Mouse (Mus musculus): ENCODE results near the gene Zeb2. TPM values are rescaled to one million over a fixed set of nuclear protein-coding genes. Genes with fewer than 3 reads are reported as not detected.

Gene Zeb2
- polyA plus RNA-seq, 1 experiment = 59.0 TPM

DNA sequence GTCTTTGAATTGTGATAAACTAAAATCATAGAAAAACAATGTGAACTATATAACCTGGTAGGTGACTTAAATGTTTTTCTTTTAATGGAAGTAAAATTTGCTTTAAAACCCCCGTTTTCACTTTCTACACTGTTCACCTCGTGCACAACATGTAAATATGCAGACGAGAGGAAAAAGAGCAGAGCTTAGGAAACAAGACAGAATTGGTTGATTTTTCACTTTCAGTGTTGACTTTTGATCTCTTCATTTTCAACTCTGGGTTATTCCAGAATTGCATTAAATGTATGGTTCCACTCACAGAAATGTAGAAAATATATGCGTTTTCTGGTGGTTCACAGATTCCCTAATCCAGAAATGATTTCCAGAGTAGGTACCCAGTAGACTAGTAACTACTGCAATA lies 57.6 kb downstream of the Zeb2 start:
- WGBS = 75% methylated on average over 4 of the region's 4 CpGs
- no peak for TF ChIP-seq POLR2A (IDR thresholded peaks at IDR 0.05; ENCODE audit: borderline replicate concordance, extremely low read depth, low read depth, low read length)
- TF ChIP-seq CTCF (IDR thresholded peaks at IDR 0.05; ENCODE audit: insufficient read depth, low read length) = no peak
- DNase-seq = no peak
- Histone ChIP-seq H3K4me3 (replicated peaks; ENCODE audit: extremely low read depth, low read depth, low read length) (no peak overlapping the region), H3K4me1 (ENCODE audit: control insufficient read depth, insufficient read depth, low read length) (peaks cover 4% of the 10 kb centered on the region)

DNA sequence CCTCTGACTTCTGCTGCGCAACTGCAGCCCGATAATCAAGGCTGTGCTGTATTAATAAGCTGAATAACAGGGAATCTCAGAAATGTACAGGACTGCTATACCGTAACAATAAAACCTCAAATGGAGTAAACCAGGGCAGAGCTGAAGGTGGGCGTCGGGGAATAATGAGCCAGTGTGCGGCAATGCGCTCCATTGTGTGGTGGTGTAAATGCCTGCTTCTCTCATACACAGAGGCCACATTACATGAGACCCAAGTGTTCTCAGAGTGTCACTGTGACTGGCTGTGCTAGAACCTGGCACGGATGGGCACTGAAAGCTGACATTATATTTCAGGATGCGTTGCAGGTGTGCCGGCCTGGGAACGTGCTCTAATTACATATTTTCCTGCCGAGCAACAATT lies 58.2 kb downstream of the Zeb2 start:
- no peak for DNase-seq
- WGBS = 84% methylated on average over 12 of the region's 12 CpGs
- no peak overlapping the region for H3K4me3 ChIP-seq (replicated peaks; ENCODE audit: extremely low read depth, low read depth, low read length)
- H3K4me1 ChIP-seq (ENCODE audit: control insufficient read depth, insufficient read depth, low read length) = peaks cover 4% of the 10 kb centered on the region; the same call in 1 of the 2 replicates
- TF ChIP-seq CTCF (IDR thresholded peaks at IDR 0.05; ENCODE audit: insufficient read depth, low read length) (no peak), POLR2A (IDR thresholded peaks at IDR 0.05; ENCODE audit: borderline replicate concordance, extremely low read depth, low read depth, low read length) (no peak)

DNA sequence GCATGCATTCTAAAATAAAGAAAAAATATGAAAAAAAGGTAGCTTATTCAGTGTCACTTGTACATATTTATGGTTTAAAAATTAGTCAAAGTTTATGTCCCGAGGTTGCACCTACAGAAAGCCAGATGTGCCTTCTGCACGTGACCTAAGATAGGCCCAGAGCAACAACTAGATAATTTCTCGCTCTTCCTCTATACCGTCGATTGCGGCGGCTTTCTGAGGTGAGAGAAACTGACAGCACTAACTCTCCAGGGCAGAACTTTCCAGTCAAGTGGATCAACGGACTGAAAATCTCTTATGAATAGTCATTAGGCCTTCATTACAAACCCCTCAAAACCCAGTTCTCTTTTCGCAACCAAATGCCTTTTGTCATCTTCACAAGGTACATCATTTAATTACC lies 59.0 kb downstream of the Zeb2 start:
- H3K4me1 ChIP-seq (ENCODE audit: control insufficient read depth, insufficient read depth, low read length) = peaks cover 4% of the 10 kb centered on the region

DNA sequence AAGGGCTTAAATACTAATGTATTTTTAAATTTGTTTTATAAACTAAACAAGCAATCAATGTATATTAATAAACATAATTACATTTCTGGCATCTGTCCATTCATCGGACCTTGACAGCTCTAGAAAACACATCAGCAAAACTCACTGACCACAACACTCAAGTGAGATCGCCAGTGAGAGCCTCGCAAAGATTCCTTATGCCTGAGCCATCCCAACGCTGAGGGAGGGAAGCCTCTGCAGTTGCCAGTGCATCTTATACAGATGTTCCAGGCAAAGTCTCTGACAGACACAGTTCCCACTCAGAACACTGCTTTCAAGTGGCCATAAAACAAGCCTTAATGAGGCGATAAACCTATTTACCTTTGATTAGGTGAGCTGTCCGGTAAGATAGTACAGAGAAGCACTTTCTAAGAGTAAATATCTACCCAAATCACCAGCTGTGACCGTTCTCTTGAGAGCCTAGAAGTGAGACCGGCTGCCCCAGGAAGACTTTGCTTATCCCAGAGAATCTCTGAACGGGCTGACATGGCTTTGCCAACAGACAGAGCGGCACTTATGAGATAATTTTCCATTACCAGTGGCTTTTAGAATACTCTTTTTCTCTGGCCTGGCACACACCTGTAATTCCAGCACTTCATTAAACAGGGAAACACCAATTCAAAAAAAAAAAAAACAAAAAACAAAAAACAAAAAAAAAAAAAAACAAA lies 60.2 kb downstream of the Zeb2 start:
- WGBS = 55% methylated on average over 10 of the region's 10 CpGs
- H3K4me1 ChIP-seq (ENCODE audit: control insufficient read depth, insufficient read depth, low read length) = peaks cover 12% of the 10 kb centered on the region
- no peak for DNase-seq
- no peak for TF ChIP-seq CTCF (IDR thresholded peaks at IDR 0.05; ENCODE audit: insufficient read depth, low read length)
- no peak for TF ChIP-seq POLR2A (IDR thresholded peaks at IDR 0.05; ENCODE audit: borderline replicate concordance, extremely low read depth, low read depth, low read length)
- H3K4me3 ChIP-seq (replicated peaks; ENCODE audit: extremely low read depth, low read depth, low read length) = no peak overlapping the region

More for the DNA sequence above, 59.0 kb downstream of the Zeb2 start:
- no peak for TF ChIP-seq CTCF (IDR thresholded peaks at IDR 0.05; ENCODE audit: insufficient read depth, low read length)
- no peak for TF ChIP-seq POLR2A (IDR thresholded peaks at IDR 0.05; ENCODE audit: borderline replicate concordance, extremely low read depth, low read depth, low read length)
- 88% methylated on average over 9 of the region's 9 CpGs for WGBS
- H3K4me3 ChIP-seq (replicated peaks; ENCODE audit: extremely low read depth, low read depth, low read length) = no peak overlapping the region
- DNase-seq = no peak

DNA sequence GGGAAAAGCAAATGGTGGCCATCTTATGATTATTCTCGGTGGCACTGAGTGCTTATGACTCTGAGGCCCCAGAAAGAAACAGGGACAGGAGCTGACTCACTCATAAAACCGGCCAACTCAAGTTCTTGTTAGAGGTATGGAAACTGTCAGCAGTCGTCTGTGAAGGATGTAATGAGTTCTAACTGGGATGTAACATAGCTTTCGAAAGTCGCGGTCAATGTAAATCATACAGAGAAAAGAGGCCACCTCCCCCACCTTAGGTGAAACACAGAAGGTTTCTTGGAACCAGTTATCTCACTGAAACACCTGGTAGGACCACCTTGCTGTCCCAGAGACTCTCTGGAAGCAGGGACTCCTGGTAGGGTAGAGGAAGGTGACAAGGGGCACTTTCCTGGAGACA lies 61.3 kb downstream of the Zeb2 start:
- Histone ChIP-seq H3K4me1 (ENCODE audit: control insufficient read depth, insufficient read depth, low read length) (peaks cover 14% of the 10 kb centered on the region), H3K4me3 (replicated peaks; ENCODE audit: extremely low read depth, low read depth, low read length) (no peak overlapping the region)
- WGBS = 72% methylated on average over 6 of the region's 6 CpGs
- TF ChIP-seq CTCF (IDR thresholded peaks at IDR 0.05; ENCODE audit: insufficient read depth, low read length) (no peak), POLR2A (IDR thresholded peaks at IDR 0.05; ENCODE audit: borderline replicate concordance, extremely low read depth, low read depth, low read length) (no peak)
- DNase-seq = no peak

DNA sequence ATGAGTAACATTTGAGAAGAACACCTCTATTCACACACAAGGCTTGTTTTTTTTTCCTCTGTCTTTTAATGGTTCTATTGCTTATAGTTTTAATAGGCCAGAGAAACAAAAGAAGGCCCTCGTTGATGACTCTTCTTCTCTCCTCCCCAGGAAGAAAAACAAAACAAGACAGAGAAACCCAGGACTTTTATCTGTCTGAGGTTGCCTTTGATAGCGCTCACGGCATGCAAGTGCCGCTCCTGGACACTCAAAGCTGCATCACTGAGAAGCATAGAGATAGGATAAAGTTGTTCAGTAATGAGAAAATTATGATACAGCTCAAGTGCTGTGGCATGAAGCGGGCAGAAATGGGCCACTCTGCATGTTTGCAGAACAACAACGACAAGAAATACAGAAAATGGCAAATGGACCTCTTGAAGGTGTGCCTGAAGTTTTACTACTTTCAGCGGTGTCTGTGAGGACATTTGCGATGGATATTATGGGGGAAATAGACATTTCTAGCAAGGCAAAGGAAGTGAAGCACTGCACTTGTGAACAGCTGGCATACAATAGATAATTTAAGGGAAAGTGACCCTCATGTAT lies 62.1 kb downstream of the Zeb2 start:
- peaks cover 14% of the 10 kb centered on the region for H3K4me1 ChIP-seq (ENCODE audit: control insufficient read depth, insufficient read depth, low read length)
- DNase-seq = no peak
- no peak overlapping the region for H3K4me3 ChIP-seq (replicated peaks; ENCODE audit: extremely low read depth, low read depth, low read length)
- WGBS = 70% methylated on average over 8 of the region's 8 CpGs
- TF ChIP-seq POLR2A (IDR thresholded peaks at IDR 0.05; ENCODE audit: borderline replicate concordance, extremely low read depth, low read depth, low read length) (no peak), CTCF (IDR thresholded peaks at IDR 0.05; ENCODE audit: insufficient read depth, low read length) (no peak)

DNA sequence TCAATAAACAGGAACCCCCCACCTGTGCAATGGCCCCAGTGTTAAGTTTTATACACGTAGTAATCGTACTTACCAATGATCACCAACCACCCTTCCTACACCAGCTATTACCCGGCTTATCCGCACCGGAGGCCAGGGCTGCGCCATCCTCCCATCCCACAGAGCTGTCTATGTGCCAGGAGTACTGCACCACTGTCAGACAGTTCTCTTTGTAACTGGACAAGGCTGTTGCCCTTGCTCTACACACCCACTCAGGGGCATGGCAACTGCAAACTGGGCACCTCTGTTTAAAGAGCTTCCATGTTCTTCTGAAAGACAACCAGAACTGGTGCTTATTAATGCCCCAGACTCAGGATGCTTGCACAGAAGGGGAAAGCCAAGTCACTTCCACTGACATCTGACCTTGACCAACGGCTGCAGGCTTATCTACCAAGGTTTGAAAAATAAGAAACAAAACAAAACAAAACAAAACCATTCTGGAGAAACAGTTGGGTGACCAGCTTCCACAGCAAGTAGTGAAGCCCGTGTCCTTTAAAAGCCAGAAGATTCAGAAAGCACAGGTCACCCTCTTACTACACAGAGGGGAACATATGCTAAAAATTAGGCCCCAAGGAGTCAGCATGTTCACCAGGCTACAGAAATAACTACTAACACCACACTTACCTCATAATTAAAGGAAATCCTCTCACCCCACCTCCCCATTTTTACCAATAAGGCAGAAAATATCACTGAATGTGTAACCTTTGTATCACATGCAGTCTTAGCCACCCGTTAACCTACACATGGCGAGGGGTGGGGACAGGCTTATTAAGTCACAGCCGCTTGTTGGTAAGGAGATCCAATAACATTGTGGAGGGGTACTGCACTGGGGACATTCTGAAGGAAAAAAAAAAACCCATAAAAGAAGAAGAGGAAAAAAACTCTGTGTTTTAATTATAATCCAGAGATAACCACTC lies 62.8 kb downstream of the Zeb2 start:
- DNase-seq = no peak
- Histone ChIP-seq H3K4me1 (ENCODE audit: control insufficient read depth, insufficient read depth, low read length) (peaks cover 15% of the 10 kb centered on the region), H3K4me3 (replicated peaks; ENCODE audit: extremely low read depth, low read depth, low read length) (no peak overlapping the region)
- 80% methylated on average over 11 of the region's 11 CpGs for WGBS
- TF ChIP-seq CTCF (IDR thresholded peaks at IDR 0.05; ENCODE audit: insufficient read depth, low read length) = no peak
- no peak for TF ChIP-seq POLR2A (IDR thresholded peaks at IDR 0.05; ENCODE audit: borderline replicate concordance, extremely low read depth, low read depth, low read length)

DNA sequence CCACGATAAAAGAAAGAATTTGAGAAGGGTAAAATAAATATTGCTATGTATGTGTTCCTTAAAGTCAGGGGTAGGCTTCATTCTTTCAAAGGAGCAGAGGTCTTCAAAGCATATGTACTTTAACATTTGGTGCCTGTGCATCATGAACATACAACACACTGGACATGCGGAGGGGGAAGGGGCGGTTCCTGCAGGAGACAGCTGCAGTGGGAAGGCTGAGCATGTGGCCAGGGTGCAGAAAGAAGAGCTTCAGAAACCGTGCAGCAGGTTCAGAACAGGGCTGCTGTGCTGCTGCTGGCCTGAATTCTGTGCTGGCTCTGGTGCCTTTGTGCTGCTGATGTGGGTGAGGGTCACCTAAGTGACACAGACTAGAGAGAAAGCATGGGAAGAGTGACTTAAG lies 64.6 kb downstream of the Zeb2 start:
- no peak for TF ChIP-seq POLR2A (IDR thresholded peaks at IDR 0.05; ENCODE audit: borderline replicate concordance, extremely low read depth, low read depth, low read length)
- no peak for TF ChIP-seq CTCF (IDR thresholded peaks at IDR 0.05; ENCODE audit: insufficient read depth, low read length)
- H3K4me3 ChIP-seq (replicated peaks; ENCODE audit: extremely low read depth, low read depth, low read length) = no peak overlapping the region
- H3K4me1 ChIP-seq (ENCODE audit: control insufficient read depth, insufficient read depth, low read length) = peaks cover 15% of the 10 kb centered on the region
- 39% methylated on average over 4 of the region's 4 CpGs for WGBS
- DNase-seq = no peak

DNA sequence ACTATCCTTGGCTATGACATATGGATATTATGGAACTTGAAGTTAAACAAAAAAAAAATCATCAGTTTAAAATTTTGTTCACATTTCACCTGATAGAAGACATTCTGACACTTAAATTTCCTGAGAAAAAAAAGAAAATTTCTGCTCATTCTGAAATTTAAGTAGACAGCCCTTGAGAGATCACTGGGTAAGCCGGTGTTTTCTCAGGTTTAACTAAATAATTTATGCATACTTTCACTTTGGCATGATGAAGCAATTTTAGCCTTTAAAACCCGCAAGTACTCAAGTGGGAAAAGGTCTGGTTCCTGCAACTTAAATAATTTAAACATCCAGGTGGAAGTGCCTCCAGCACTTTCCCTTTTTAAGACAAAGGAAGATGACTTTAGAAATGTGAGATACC lies 65.9 kb downstream of the Zeb2 start:
- 53% methylated on average over 2 of the region's 2 CpGs for WGBS
- DNase-seq = no peak
- no peak for TF ChIP-seq CTCF (IDR thresholded peaks at IDR 0.05; ENCODE audit: insufficient read depth, low read length)
- TF ChIP-seq POLR2A (IDR thresholded peaks at IDR 0.05; ENCODE audit: borderline replicate concordance, extremely low read depth, low read depth, low read length) = no peak
- H3K4me1 ChIP-seq (ENCODE audit: control insufficient read depth, insufficient read depth, low read length) = peaks cover 20% of the 10 kb centered on the region
- no peak overlapping the region for H3K4me3 ChIP-seq (replicated peaks; ENCODE audit: extremely low read depth, low read depth, low read length)
